Mouse (Mus musculus) liver, embryonic 14 days (tissue): Measurements from ENCODE around the gene Gm2026. TPM values are rescaled to one million over a fixed set of nuclear protein-coding genes. Genes with fewer than 3 reads are reported as not detected.

ENCODE experiments used
- polyA plus RNA-seq: library from polyadenylated mRNA; depleted of rRNA; stranded (reverse); fragments of >200 nt; gene quantifications from 2 replicates; pipeline ENCODE4 v1.2.3, GENCODE M21; 2012; rRNA removed

The Gm2026 gene
- 1.5 and 2.9 TPM in 2 replicates for polyA plus RNA-seq

DNA sequence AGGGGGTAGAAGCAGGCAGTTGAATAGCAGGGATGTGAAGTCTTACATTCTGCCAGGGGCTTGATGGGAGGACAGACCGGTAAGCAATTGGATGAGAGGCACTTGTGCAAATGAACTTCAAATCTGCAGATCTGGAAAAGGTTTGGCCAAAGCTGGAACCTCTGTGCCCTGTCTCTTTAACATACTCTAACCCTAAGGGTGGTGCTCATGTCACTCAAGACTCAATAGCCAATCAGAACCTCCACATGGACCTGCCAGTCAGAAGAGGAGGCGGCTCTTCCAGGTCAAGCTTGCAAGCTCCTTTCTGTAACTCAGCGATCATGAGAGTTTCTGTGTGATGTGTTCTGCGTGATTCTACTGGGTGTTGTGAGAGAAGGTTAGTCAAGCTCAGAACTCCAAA, at the start of gene Gm2026:
TSS of gene Gm2026 (plus strand) at position 301 of the 400 bp plus-strand sequence.

GRCm38 (mm10) chr2:175931000-175931399, 34.1 kb upstream of the Gm2026 start, which contains the start of gene Zfp966:
Gene Zfp966, minus strand, starts transcription at chr2:175931100.

Other genes starting within 250 kb of the Gm2026 start
- gene Gm2007, start 223.8 kb upstream of the Gm2026 start, polyA plus RNA-seq = not detected in 2 replicates
- gene Gm14288, start 164.2 kb upstream of the Gm2026 start, polyA plus RNA-seq = 1.2 and 1.3 TPM in 2 replicates
- 1.1 and 1.5 TPM in 2 replicates for gene Gm6710, start 96.1 kb upstream of the Gm2026 start, polyA plus RNA-seq
- 1.3 and 1.6 TPM in 2 replicates for gene Zfp966, start 34.2 kb upstream of the Gm2026 start, polyA plus RNA-seq
- gene Gm2004, start 184.5 kb downstream of the Gm2026 start, polyA plus RNA-seq = 0.82 and 1.0 TPM in 2 replicates